Mouse (Mus musculus) adrenal gland, postnatal 36 days (tissue): Measurements from ENCODE around the gene Nmt1. TPM values are rescaled to one million over a fixed set of nuclear protein-coding genes. Genes with fewer than 3 reads are reported as not detected.

Experiments used
- DNase-seq, 2 experiments: peaks; one replicate each; pipeline ENCODE4 v3.0.0; 2021; ENCODE audit warnings: mixed read lengths in 1 of 2
- total RNA-seq, 2 experiments: library from RNA; stranded (reverse); gene quantifications; 2 replicates each; pipeline ENCODE4 v1.2.3; 2021

Gene Nmt1
- total RNA-seq, 2 experiments from 2014 or later, result 100 to 114 TPM

GRCm38 (mm10) chr11:103078131-103078530, 50.1 kb downstream of the Nmt1 start:
- no peak for DNase-seq

DNA sequence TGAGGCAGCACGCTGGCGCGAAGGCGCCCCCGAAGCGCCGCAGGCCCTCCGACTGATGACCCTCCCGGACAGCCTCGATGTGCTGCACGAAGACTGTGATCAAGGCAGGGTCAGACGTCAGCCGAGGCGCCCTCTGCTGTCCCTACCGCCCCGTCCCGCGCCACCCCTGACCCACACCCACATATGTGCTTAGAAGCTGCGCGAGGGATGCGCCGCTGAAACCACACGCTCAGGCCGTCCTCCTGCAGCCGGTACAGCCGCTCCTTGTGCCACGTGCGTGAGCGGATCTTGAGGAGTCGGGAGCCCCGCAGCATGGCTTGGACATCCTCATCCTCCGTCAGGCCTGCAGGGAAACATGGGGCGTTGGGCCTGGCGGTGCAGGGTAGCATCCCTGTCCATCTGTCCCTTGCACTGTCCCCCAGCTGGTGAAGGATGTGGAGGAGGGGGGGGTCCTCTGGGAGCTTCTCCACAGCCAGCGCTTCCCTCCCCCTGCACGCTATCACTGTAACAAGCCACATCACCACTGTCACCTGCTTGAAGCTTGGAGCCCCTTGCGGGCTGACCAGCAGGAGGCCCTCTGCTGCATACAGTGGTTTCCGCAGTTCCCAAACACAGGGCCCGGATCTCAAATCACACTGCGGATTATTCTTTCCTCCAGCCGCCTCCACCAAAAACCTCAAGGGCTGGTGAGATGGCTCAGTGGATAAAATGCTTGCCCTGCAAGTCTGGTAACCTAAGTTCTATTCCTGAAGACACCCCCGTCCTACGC, 52.5 kb downstream of the Nmt1 start:
- DNase-seq, result peak in 1 of 2 experiments; percentile 12

GRCm38 (mm10) chr11:103081631-103082030, 53.6 kb downstream of the Nmt1 start:
- DNase-seq, result no peak

DNA sequence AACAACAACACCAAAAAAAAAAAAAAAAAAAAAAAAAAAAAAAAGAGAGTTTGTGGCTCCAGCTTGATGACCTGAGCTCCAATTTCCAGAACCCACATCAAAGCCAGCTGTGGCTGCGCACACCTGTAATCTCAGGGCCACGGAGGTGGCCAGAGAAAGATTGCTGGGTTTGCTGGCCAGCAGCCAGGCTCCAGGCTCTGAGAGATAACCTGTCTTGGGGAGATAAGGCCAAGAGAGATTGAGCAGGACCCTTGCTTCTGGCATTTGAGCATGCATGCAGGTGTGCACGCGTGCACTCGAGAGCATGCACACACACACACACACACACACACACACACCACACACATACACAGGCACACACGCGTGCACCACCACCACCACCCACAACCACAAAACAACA, 65.3 kb downstream of the Nmt1 start:
- DNase-seq, result no peak

- DNase-seq, result peak; percentile 79 to 82
Measured at GRCm38 (mm10) chr11:103093862-103094833, 66.2 kb downstream of the Nmt1 start.

GRCm38 (mm10) chr11:103095107-103095670, 67.2 kb downstream of the Nmt1 start:
- no peak for DNase-seq

DNA sequence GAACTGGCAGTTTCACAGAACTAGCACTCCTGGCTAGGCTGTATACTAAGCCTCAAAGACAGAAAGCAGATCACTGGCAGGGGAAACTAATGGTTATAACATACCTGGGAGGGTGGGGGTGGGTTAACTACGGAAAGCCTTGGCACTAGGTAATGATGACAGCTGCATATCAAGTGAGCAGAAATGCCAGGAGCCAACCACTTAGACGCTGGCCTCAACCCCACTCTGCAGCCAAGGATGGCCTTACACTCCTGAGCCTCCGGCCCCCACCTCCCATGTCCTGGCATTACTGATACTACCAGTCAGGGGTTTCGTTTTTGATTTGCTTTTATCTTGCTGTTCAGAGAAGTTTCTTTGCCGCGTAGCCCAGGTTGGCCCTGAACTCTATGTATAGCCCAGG, 67.8 kb downstream of the Nmt1 start:
- DNase-seq, result no peak

- DNase-seq, result peak in 1 of 2 experiments; percentile 5
Measured at GRCm38 (mm10) chr11:103096979-103097894, 69.2 kb downstream of the Nmt1 start.

DNA sequence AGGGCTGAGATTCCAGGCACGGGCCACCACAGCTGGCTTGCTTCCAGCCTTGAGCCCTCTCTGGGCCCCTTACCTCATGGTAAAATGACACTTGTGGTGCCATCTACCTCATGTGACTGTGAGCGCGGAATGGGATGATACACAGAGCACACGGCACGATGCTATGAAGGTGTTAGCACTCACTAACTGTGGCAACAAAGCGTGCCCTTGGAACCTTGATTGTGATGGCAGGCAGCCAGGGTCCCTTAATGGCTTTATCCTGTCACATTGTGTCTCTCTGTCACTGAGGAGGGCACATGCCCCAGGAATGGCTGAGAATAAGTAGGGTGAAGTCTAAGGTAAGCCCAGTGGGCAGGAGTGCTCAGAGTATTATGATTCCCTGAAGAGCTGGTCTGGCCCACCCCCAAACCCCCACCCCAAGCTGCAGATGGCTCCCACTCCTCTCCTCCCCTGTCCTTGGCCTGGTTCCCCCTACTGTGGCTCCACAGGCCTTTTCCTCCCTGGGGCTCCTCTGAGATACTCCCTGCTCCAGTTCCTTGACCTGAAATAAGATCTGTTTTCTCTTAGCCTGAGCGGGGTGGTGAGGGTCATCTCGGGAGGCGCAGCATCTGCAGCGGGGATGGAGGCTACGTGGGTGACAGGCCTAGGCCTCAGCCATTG, 70.7 kb downstream of the Nmt1 start:
- DNase-seq, result no peak

DNA sequence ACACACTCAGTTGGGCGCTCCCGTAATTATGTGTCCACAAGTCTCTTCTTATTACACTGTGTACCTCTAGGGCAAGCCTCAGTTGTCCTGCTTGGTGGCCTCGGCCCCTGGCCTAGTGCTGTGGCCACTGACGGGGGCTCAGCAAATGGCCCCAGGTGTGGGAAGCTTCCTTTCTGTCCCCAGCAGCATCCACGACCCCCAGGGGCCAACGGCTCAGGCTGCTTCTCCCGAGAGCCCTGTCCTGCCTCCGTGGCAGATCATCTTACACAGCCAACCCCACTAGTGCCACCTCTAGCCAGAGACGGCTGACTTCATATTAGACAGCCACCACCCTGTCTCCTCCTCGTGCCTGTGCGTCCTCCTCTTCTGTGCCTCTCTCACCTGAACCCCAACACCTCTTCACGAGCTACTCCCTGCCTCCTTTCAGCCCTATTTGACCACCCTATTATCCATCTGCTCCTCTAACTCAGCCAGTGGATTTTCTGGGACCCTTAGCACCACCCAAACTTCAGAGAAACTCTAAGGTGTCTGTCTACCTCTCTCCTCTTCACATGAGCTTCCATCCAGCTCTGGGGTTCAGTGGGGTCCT, 71.5 kb downstream of the Nmt1 start:
- DNase-seq, result no peak

GRCm38 (mm10) chr11:103100361-103100760, 72.4 kb downstream of the Nmt1 start:
- no peak for DNase-seq

GRCm38 (mm10) chr11:103101481-103101865, 73.5 kb downstream of the Nmt1 start, which contains the start of the genes Plcd3 and Acbd4:
TSS of gene Plcd3 (minus strand) at chr11:103101658.
TSS of gene Acbd4 (plus strand) at chr11:103101682.
- peak; percentile 92 to 93 for DNase-seq

- DNase-seq, result peak; percentile 80 to 84
Measured at GRCm38 (mm10) chr11:103101866-103102501, 74.0 kb downstream of the Nmt1 start.

GRCm38 (mm10) chr11:103102725-103103349, 74.8 kb downstream of the Nmt1 start:
- DNase-seq, result peak; percentile 98 to 99

GRCm38 (mm10) chr11:103103621-103104020, 75.6 kb downstream of the Nmt1 start:
- DNase-seq, result no peak

GRCm38 (mm10) chr11:103104469-103104868, 76.5 kb downstream of the Nmt1 start:
- DNase-seq, result no peak

- DNase-seq, result no peak
Measured at GRCm38 (mm10) chr11:103105180-103105725, 77.3 kb downstream of the Nmt1 start.

GRCm38 (mm10) chr11:103105810-103106209, 77.8 kb downstream of the Nmt1 start:
- DNase-seq, result peak in 1 of 2 experiments; percentile 56

- no peak for DNase-seq
Measured at GRCm38 (mm10) chr11:103106386-103106785, 78.4 kb downstream of the Nmt1 start.
